Mouse (Mus musculus) heart, embryonic 16.5 days (tissue): ENCODE measurements around the gene Znrd1. TPM values are rescaled to one million over a fixed set of nuclear protein-coding genes. Genes with fewer than 3 reads are reported as not detected.

Source experiments
- ATAC-seq: fragments of 200-750 bp; cut with Nextera tagmentation; replicated peaks from 2 replicates; pipeline ENCODE4 v1.8.0; 2017; ENCODE audit warnings: moderate number of reproducible peaks; ENCODE audit not compliant: insufficient read depth, low FRiP score; ENCODE audit errors: extremely low read depth
- H3K27ac ChIP-seq: fragments of 300-500 bp; sonication (generic); 2 replicates; pipeline ENCODE4 v1.5.1; 2014; ENCODE audit warnings: mild to moderate bottlenecking, low read length, control low read depth, moderate library complexity
- H3K27me3 ChIP-seq: fragments of 300-500 bp; sonication (generic); 2 replicates; pipeline ENCODE4 v1.6.1; 2014; ENCODE audit warnings: low read length, mixed read lengths; ENCODE audit not compliant: control insufficient read depth, insufficient read depth
- H3K36me3 ChIP-seq: fragments of 300-500 bp; sonication (generic); 2 replicates; pipeline ENCODE4 v1.6.1; 2014; ENCODE audit not compliant: control insufficient read depth, insufficient read depth
- H3K4me1 ChIP-seq: fragments of 300-500 bp; sonication (generic); 2 replicates; pipeline ENCODE4 v1.6.1; 2014; ENCODE audit warnings: low read length, mixed read lengths; ENCODE audit not compliant: control insufficient read depth, insufficient read depth
- H3K4me2 ChIP-seq: fragments of 300-500 bp; sonication (generic); 2 replicates; pipeline ENCODE4 v1.6.1; 2014; ENCODE audit warnings: low read depth, mild to moderate bottlenecking, control low read depth, low read length
- H3K4me3 ChIP-seq: fragments of 300-500 bp; sonication (generic); 2 replicates; pipeline ENCODE4 v1.5.1; 2014; ENCODE audit warnings: mild to moderate bottlenecking, control low read depth, low read length
- H3K9ac ChIP-seq: fragments of 300-500 bp; sonication (generic); 2 replicates; pipeline ENCODE4 v1.6.1; 2014; ENCODE audit warnings: low read length, control low read depth
- H3K9me3 ChIP-seq: fragments of 300-500 bp; sonication (generic); replicated peaks from 2 replicates; pipeline ENCODE4 v1.6.1; 2016; ENCODE audit warnings: low read length; ENCODE audit not compliant: control insufficient read depth
- WGBS: fragments of 180-500 bp; shearing (Covaris S2); extraction: QIAGEN DNeasy Blood & Tissue Kit; methylation state at CpG from one replicate; pipeline ENCODE4 v1.1.7; 2014; 5-methylcytosine and 5-hydroxymethylcytosine counted together
- polyA plus RNA-seq: library from polyadenylated mRNA; unstranded; fragments of >200 nt; fragmentation: Nextera tagmentation; extraction: Ambion mirVana; gene quantifications from 2 replicates; pipeline ENCODE4 v1.2.1, GENCODE M21; 2015

Znrd1 gene
- polyA plus RNA-seq, 1 experiment from 2014 or later, result 41.6 TPM

DNA sequence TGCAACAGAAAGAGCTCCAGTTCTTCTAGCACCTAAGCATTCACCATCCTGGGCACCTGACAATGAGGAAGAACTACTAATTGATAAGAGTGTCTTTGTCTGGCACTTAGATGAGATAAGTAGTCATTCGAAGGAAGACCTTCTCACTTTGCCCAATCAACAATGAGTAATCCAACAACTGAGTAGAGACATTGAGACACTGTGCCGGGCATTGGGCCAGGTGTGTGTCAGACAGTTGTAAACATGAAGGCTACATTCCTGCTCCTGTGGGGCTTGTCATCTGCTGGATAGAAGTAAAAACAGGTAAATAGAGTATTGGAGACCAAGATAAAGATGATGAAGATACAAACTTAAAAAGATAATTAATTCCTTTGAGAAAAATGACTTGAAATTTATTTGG lies 20.3 kb downstream of the Znrd1 start:
- 71% methylated on average over 2 of the region's 2 CpGs for WGBS

DNA sequence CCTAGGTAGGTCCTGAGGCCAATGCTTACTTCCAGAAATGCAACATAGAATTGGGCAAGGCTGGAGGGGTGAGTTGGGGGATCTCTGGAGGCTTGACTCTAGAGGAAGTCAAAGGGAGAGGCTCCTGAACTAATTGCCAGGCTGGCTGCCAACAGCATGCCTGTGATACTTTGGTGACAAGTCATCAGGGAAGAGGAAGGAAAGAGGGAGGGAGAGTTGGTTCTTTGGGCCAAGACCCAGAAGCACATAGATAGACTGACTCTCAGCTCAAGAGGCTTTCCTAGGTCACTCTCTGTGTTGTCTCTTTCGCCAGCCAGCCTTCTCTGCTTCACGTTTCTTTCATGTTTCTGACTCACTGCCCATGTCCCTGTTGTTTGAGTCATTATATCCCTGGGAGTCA lies 26.6 kb downstream of the Znrd1 start:
- no peak overlapping the region for H3K9ac ChIP-seq
- H3K4me1 ChIP-seq, result peaks cover 6% of the 10 kb centered on the region; the same call in 1 of the 2 replicates
- 0 out of 2 replicates have a peak, but pooled peaks cover 2% of the 10 kb centered on the region for H3K27me3 ChIP-seq
- H3K36me3 ChIP-seq, result no peaks in the 10 kb centered on the region
- H3K9me3 ChIP-seq, result no peaks in the 10 kb centered on the region
- H3K4me3 ChIP-seq, result no peak overlapping the region
- WGBS, result 32% methylated on average over 2 of the region's 2 CpGs
- no peak overlapping the region for H3K27ac ChIP-seq
- peak; percentile 45 for ATAC-seq
- no peak overlapping the region for H3K4me2 ChIP-seq

More for the DNA sequence above, 20.3 kb downstream of the Znrd1 start:
- ATAC-seq, result no peak
- Histone ChIP-seq H3K27me3 (peaks cover 30% of the 10 kb centered on the region), H3K4me1 (peaks cover 9% of the 10 kb centered on the region), H3K9me3 (no peaks in the 10 kb centered on the region), H3K36me3 (no peaks in the 10 kb centered on the region), H3K27ac (no peak overlapping the region), H3K4me2 (no peak overlapping the region), H3K9ac (no peak overlapping the region), H3K4me3 (no peak overlapping the region)

DNA sequence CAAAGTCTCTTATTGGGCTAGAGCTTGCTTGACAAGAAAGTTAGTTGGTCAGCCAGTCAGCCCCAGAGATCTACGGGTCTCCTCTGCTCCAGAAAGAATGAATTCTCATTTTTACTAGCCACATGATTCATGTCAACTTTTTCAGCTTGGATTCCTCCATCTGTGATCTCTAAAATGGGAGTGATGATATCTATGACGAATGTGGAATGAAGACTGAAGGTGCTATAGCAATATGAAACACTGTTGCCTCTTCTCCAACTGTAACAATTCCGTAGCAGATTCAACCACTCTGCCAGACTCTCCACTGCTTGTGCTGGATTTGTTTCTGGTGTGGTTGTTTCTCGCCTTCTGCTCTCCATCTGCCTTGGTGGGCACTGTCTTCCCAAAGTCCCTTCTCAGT lies 27.2 kb downstream of the Znrd1 start:
- ATAC-seq, result no peak
- Histone ChIP-seq H3K4me3 (no peak overlapping the region), H3K4me2 (no peak overlapping the region), H3K27ac (no peak overlapping the region), H3K27me3 (no peaks in the 10 kb centered on the region), H3K4me1 (peaks cover 6% of the 10 kb centered on the region; the same call in 1 of the 2 replicates), H3K9me3 (no peaks in the 10 kb centered on the region), H3K9ac (no peak overlapping the region), H3K36me3 (no peaks in the 10 kb centered on the region)
- WGBS, result 72% methylated on average over 4 of the region's 4 CpGs

DNA sequence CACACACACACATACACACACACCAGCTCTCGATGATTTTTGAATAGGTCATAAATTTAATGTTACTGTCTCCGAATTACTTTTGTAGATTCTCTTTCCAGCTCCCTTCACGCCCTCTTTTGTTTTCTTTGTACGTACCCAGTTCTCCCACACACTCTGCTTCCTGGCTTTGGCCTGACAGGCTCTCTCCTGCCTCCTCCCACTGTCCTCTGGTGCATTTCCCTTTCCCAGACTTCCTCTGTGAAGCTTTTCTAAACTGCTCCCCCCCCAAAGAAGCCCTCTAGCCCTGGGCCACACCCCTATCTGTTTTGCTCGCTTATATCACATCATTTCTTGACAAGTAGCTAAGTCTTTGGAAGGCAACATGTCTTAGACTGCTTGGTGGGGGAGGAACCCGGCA lies 28.1 kb downstream of the Znrd1 start:
- H3K4me2 ChIP-seq, result no peak overlapping the region
- WGBS, result 64% methylated on average over 6 of the region's 6 CpGs

DNA sequence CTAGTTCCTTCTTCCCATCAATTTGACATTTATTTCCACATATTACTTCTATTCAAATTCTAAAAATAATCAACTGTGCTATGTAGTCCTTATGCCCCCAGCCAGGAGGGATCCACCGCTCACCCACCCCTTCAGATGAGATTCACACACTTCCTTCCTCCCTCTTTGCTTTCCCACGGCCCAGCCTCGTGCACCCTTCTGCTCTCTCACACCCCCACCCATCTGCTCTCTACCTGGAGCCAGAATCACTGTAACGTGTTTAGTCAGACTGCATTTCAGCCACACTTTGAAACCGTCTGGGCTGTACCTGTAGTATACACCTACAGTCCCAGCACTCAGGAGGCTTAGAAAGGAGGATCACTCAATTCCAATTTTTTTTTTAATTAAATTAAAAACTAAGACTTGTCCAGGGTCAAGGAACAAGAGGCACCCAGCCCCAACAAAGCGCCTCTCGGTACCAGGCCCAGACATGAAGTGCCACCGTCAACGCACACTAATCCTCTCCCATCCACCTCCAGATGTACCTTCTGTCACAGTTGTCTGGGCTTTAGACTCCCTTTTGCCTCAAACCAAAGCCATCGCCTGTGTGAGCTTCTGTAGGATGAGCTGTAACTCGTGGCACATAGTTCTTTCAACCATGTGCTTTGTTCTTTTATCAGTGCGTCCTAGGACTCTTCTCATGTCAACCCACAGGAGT lies 29.0 kb downstream of the Znrd1 start:
- H3K4me1 ChIP-seq, result peaks cover 6% of the 10 kb centered on the region; the same call in 1 of the 2 replicates
- no peak overlapping the region for H3K27ac ChIP-seq
- H3K27me3 ChIP-seq, result no peaks in the 10 kb centered on the region
- 70% methylated on average over 12 of the region's 12 CpGs for WGBS
- no peaks in the 10 kb centered on the region for H3K9me3 ChIP-seq
- no peak overlapping the region for H3K4me3 ChIP-seq
- H3K9ac ChIP-seq, result no peak overlapping the region
- H3K4me2 ChIP-seq, result no peak overlapping the region
- no peak for ATAC-seq
- no peaks in the 10 kb centered on the region for H3K36me3 ChIP-seq

More for the DNA sequence above, 28.1 kb downstream of the Znrd1 start:
- ATAC-seq, result no peak
- no peaks in the 10 kb centered on the region for H3K27me3 ChIP-seq
- H3K4me3 ChIP-seq, result no peak overlapping the region
- no peak overlapping the region for H3K27ac ChIP-seq
- H3K9ac ChIP-seq, result no peak overlapping the region
- no peaks in the 10 kb centered on the region for H3K36me3 ChIP-seq
- peaks cover 6% of the 10 kb centered on the region; the same call in 1 of the 2 replicates for H3K4me1 ChIP-seq
- no peaks in the 10 kb centered on the region for H3K9me3 ChIP-seq

DNA sequence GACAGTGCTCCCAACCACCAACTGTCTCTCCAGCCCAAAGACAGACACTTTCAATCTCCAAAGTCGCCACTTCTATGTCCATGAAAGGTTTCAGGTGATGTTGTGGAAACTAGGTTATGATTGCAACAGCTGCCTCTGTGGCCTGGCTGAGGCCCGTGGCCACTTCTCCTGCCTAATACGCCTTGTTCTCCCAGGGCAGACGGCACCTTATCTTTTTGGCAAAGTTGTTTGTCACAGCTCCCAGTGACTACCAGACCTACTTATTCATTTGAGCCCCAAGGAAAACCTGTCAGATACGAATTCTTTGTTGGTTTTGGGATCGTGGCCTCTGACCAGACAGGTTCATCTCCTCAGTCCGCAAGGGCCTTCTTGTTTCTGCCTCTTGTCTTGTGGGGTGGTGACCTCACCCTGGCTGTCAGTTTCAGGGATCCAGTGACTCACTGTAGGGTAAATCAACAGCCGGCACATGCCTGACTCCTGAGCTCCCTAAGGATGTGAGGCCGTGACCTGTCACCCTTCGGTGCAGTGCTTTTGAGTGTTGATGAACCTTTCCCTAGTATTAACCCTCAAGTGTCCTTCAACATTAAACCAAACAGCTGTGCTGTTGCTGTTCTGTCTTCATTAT lies 30.8 kb downstream of the Znrd1 start:
- Histone ChIP-seq H3K9me3 (no peaks in the 10 kb centered on the region), H3K9ac (no peak overlapping the region), H3K36me3 (no peaks in the 10 kb centered on the region), H3K4me2 (no peak overlapping the region), H3K4me1 (peaks cover 6% of the 10 kb centered on the region; the same call in 1 of the 2 replicates), H3K4me3 (no peak overlapping the region), H3K27ac (no peak overlapping the region), H3K27me3 (no peaks in the 10 kb centered on the region)
- no peak for ATAC-seq
- WGBS, result 30% methylated on average over 10 of the region's 10 CpGs

DNA sequence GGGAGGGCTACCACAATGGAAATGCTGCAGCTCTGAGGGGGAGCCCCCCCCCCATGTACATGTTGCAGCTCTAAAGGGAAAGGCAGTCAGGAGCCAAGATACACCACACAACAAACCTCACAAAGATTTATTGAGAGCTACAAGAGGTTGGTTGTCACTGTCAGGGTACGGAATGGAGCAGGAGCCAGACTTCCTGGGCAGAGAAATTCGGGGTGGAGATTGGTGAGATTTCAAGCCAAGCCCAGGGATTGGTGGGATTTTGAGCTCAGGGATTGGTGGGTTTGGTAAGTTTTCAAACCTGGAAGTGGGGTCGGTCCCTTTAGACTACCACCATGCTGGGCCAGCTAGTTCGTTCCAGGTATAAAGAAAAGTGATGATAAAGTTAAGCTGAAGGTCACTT lies 34.9 kb downstream of the Znrd1 start:
- 57% methylated on average over 4 of the region's 4 CpGs for WGBS
- no peak overlapping the region for H3K4me3 ChIP-seq
- H3K4me1 ChIP-seq, result no peaks in the 10 kb centered on the region
- no peaks in the 10 kb centered on the region for H3K36me3 ChIP-seq
- H3K27me3 ChIP-seq, result peaks cover 3% of the 10 kb centered on the region; the same call in 1 of the 2 replicates
- H3K9ac ChIP-seq, result no peak overlapping the region
- H3K27ac ChIP-seq, result no peak overlapping the region
- no peak for ATAC-seq
- H3K4me2 ChIP-seq, result no peak overlapping the region
- H3K9me3 ChIP-seq, result no peaks in the 10 kb centered on the region

DNA sequence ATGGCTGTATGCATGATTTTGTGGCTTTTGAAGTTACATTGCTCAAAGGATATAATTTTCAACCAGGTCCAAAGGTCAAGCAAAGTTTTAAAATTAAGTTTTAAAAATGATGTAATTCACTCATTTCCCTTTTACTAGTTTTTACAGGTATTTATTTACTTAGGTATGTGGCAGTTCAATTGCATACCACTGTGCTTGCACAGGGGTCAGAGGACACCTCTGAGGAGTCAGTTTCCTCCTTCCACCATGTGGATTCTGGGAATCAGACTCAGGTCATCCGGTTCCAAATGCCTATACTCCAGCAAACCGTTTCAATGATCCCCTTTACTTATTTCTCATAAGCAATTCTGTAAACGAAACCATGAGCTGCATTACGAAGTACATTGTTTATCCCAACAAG lies 35.6 kb downstream of the Znrd1 start:
- no peaks in the 10 kb centered on the region for H3K36me3 ChIP-seq
- no peak overlapping the region for H3K4me3 ChIP-seq
- H3K9ac ChIP-seq, result no peak overlapping the region
- peaks cover 3% of the 10 kb centered on the region; the same call in 1 of the 2 replicates for H3K27me3 ChIP-seq
- no peaks in the 10 kb centered on the region for H3K4me1 ChIP-seq
- no peak for ATAC-seq
- H3K4me2 ChIP-seq, result no peak overlapping the region
- H3K9me3 ChIP-seq, result no peaks in the 10 kb centered on the region
- 75% methylated on average over 4 of the region's 4 CpGs for WGBS
- H3K27ac ChIP-seq, result no peak overlapping the region

DNA sequence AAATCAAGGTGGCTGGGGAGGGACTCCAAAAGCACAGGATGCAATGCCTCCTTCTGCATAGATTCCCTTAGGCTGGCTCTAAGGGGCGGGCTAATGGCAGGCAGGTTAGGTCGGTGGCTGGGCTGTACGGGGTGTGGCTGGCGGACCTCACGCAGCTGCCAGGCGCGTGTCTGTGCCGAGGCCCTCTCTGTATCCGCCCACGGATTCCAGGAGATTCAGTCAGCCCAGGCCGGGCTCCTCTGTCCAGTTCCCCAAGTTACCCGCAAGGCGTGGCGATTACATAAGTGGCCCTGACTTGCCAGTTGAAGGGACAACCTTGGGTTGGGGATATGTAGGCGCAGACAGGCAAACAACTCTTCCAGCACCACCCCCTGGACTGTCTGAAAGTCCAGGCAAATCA lies 38.1 kb downstream of the Znrd1 start:
- no peak overlapping the region for H3K4me3 ChIP-seq
- peaks cover 6% of the 10 kb centered on the region; the same call in 1 of the 2 replicates for H3K27me3 ChIP-seq
- no peaks in the 10 kb centered on the region for H3K9me3 ChIP-seq
- no peaks in the 10 kb centered on the region for H3K4me1 ChIP-seq
- H3K4me2 ChIP-seq, result no peak overlapping the region
- no peaks in the 10 kb centered on the region for H3K36me3 ChIP-seq
- ATAC-seq, result no peak
- H3K9ac ChIP-seq, result no peak overlapping the region
- 36% methylated on average over 15 of the region's 15 CpGs for WGBS
- no peak overlapping the region for H3K27ac ChIP-seq
